Mouse (Mus musculus) stomach, postnatal 0 days (tissue): Measurements from ENCODE around the gene Csnk1e.

Experiments
- CTCF ChIP-seq: IDR thresholded peaks from 2 replicates; pipeline ENCODE4 v1.5.1; 2016; ENCODE audit warnings: antibody characterized with exemption, low read depth, mild to moderate bottlenecking, moderate library complexity
- EP300 ChIP-seq: optimal IDR thresholded peaks from 2 replicates; pipeline ENCODE3; 2016; ENCODE audit warnings: antibody characterized with exemption

DNA sequence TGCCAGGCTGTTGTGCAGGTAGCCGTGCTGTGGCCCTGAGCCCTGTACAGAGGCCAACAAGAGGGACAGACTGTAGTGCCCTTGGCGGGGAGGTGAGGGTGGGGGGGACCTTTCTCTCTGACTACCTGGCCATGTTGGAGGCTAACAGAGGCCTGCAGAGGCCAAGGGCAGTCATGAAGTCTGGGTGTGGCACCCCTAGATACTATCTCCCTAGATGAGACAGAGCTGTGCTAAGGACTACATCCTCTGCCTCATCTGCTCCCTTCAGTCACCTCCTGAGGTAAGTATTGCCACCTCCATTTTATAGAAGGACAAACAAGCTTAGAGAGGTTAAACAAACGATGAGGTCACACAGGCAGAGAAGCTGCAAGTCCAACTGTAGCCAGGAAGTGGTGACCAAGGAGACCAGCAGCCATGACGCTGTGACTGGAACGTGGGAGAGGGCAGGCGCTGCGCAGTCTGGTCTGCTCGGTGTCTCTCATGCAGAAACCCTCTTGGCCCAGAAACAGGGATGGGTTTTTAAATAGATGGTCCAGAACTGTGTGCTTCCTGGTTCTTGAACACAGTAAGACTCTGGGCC, 86.4 kb downstream of the Csnk1e start:
- TF ChIP-seq CTCF (no peak), EP300 (no peak)
